Mouse (Mus musculus) heart, adult 2 months (tissue): ENCODE data around the gene Trim44. TPM values are rescaled to one million over a fixed set of nuclear protein-coding genes. Genes with fewer than 3 reads are reported as not detected.

Experiments
- DNase-seq, 2 experiments: peaks; one replicate each; pipeline ENCODE4 v3.0.0; 2021
- H3K27ac ChIP-seq: fragments of 200-600 bp; 2 replicates; pipeline ENCODE4 v1.8.1; 2022
- H3K27me3 ChIP-seq: fragments of 200-500 bp; 2 replicates; pipeline ENCODE4 v1.6.1; 2012; ENCODE audit warnings: mild to moderate bottlenecking, low read length, inconsistent platforms, mixed read lengths; ENCODE audit not compliant: control insufficient read depth, insufficient read depth
- H3K36me3 ChIP-seq: fragments of 200-500 bp; 2 replicates; pipeline ENCODE4 v1.6.1; 2012; ENCODE audit warnings: low read length, inconsistent platforms; ENCODE audit not compliant: control insufficient read depth, insufficient read depth
- H3K4me1 ChIP-seq: fragments of 200-500 bp; 2 replicates; pipeline ENCODE4 v1.6.1; 2011; ENCODE audit warnings: low read length; ENCODE audit not compliant: control insufficient read depth, insufficient read depth
- H3K4me3 ChIP-seq: fragments of 200-600 bp; 2 replicates; pipeline ENCODE4 v1.8.1; 2022
- H3K79me2 ChIP-seq: fragments of 200-500 bp; replicated peaks from 2 replicates; pipeline ENCODE4 v1.6.1; 2012; ENCODE audit warnings: mild to moderate bottlenecking, inconsistent platforms, low read length, moderate library complexity, mixed read lengths; ENCODE audit not compliant: control insufficient read depth, insufficient read depth
- H3K9ac ChIP-seq: fragments of 200-500 bp; 2 replicates; pipeline ENCODE4 v1.6.1; 2012; ENCODE audit warnings: low read depth, mild to moderate bottlenecking, control low read depth, inconsistent platforms, low read length, mixed read lengths
- CTCF ChIP-seq: fragments of 200-600 bp; IDR thresholded peaks from 2 replicates; pipeline ENCODE4 v1.8.1; 2022; ENCODE audit warnings: antibody characterized with exemption, mild to moderate bottlenecking, moderate library complexity
- EP300 ChIP-seq: fragments of 200-500 bp; IDR thresholded peaks from 2 replicates; pipeline ENCODE4 v1.6.1; 2011; ENCODE audit warnings: low read depth, low read length, control low read depth; ENCODE audit not compliant: insufficient read depth
- POLR2A ChIP-seq: fragments of 200-500 bp; IDR thresholded peaks from 2 replicates; pipeline ENCODE4 v1.6.1; 2011; ENCODE audit warnings: mild to moderate bottlenecking, low read depth, low read length, control low read depth; ENCODE audit not compliant: insufficient read depth
- WGBS: fragments of 180-500 bp; shearing (Covaris S2); methylation state at CpG from one replicate; pipeline ENCODE4 v1.1.7; 2018; 5-methylcytosine and 5-hydroxymethylcytosine counted together
- intact Hi-C: fragments of 180-260 bp; cut with DNase I; formaldehyde crosslinking; loops from one replicate; pipeline ENCODE4 v1.15.1; 2025
- polyA plus RNA-seq: library from polyadenylated mRNA; depleted of rRNA; stranded (reverse); fragments of >200 nt; gene quantifications from 2 replicates; pipeline ENCODE4 v1.2.3, GENCODE M21; 2012
- total RNA-seq, 2 experiments: library from RNA; stranded (reverse); gene quantifications; 2 replicates each; pipeline ENCODE4 v1.2.3; 2021

Trim44 gene
- total and polyA plus RNA-seq, 3 experiments: 13.0 to 28.8 (median 27.7) TPM

GRCm38 (mm10) chr2:102378928-102379327 is 28.7 kb downstream of the Trim44 start:
- intact Hi-C loops: loop anchor here (5.0 kb wide), 1 partner anchor 67 kb away; no protein-coding TSS in a partner anchor
- peaks cover 20% of the 10 kb centered on the region for H3K36me3 ChIP-seq
- H3K27ac ChIP-seq: peak overlapping the region; percentile 57

GRCm38 (mm10) chr2:102378381-102378780 is 29.2 kb downstream of the Trim44 start:
- H3K4me3 ChIP-seq: no peak overlapping the region
- TF ChIP-seq POLR2A (no peak), CTCF (no peak), EP300 (no peak)
- peaks cover 11% of the 10 kb centered on the region for H3K4me1 ChIP-seq
- no peak for DNase-seq
- H3K79me2 ChIP-seq: peaks cover 6% of the 10 kb centered on the region
- H3K9ac ChIP-seq: no peak overlapping the region
- 89% methylated on average over 1 of the region's 1 CpGs for WGBS
- peaks cover 17% of the 10 kb centered on the region for H3K36me3 ChIP-seq
- no peaks in the 10 kb centered on the region for H3K27me3 ChIP-seq
- H3K27ac ChIP-seq: peak overlapping the region; percentile 57
- intact Hi-C loops: loop anchor here (5.0 kb wide), 1 partner anchor 66 kb away; no protein-coding TSS in a partner anchor

More at GRCm38 (mm10) chr2:102378928-102379327, 28.7 kb downstream of the Trim44 start:
- WGBS: 25% methylated on average over 1 of the region's 1 CpGs
- no peak for DNase-seq
- no peak overlapping the region for H3K4me3 ChIP-seq
- no peak overlapping the region for H3K9ac ChIP-seq
- H3K27me3 ChIP-seq: no peaks in the 10 kb centered on the region
- peaks cover 6% of the 10 kb centered on the region for H3K79me2 ChIP-seq
- no peak for TF ChIP-seq EP300
- TF ChIP-seq POLR2A: no peak
- TF ChIP-seq CTCF: no peak
- peaks cover 12% of the 10 kb centered on the region; the same call in 1 of the 2 replicates for H3K4me1 ChIP-seq

- TF ChIP-seq EP300 (no peak), CTCF (no peak), POLR2A (no peak)
- H3K79me2 ChIP-seq: peaks cover 6% of the 10 kb centered on the region
These were observed 30.3 kb downstream of the Trim44 start for GRCm38 (mm10) chr2:102377370-102377769.

GRCm38 (mm10) chr2:102373406-102374105 is 34.1 kb downstream of the Trim44 start:
- Histone ChIP-seq H3K27me3 (no peaks in the 10 kb centered on the region), H3K4me1 (peaks cover 3% of the 10 kb centered on the region), H3K4me3 (no peak overlapping the region), H3K9ac (no peak overlapping the region), H3K27ac (no peak overlapping the region), H3K79me2 (peaks cover 3% of the 10 kb centered on the region; the same call in 1 of the 2 replicates), H3K36me3 (peaks cover 3% of the 10 kb centered on the region)
- no peak for TF ChIP-seq POLR2A
- TF ChIP-seq EP300: no peak
- TF ChIP-seq CTCF: no peak
- WGBS: 33% methylated on average over 3 of the region's 3 CpGs
- DNase-seq: no peak
- intact Hi-C loops: no loop called here

More at GRCm38 (mm10) chr2:102377370-102377769, 30.3 kb downstream of the Trim44 start:
- Histone ChIP-seq H3K9ac (no peak overlapping the region), H3K36me3 (peaks cover 18% of the 10 kb centered on the region), H3K27me3 (no peaks in the 10 kb centered on the region), H3K4me1 (peaks cover 7% of the 10 kb centered on the region), H3K27ac (no peak overlapping the region), H3K4me3 (no peak overlapping the region)
- intact Hi-C loops: loop anchor here (5.0 kb wide), 1 partner anchor 65 kb away; no protein-coding TSS in a partner anchor
- WGBS: 66% methylated on average over 2 of the region's 2 CpGs
- DNase-seq: peak in 1 of 2 experiments; percentile 18

- no peak overlapping the region for H3K27ac ChIP-seq
- intact Hi-C loops: no loop called here
- peaks cover 3% of the 10 kb centered on the region; the same call in 1 of the 2 replicates for H3K79me2 ChIP-seq
- peaks cover 3% of the 10 kb centered on the region for H3K36me3 ChIP-seq
- H3K4me3 ChIP-seq: no peak overlapping the region
- no peak overlapping the region for H3K9ac ChIP-seq
- no peaks in the 10 kb centered on the region for H3K27me3 ChIP-seq
- TF ChIP-seq CTCF: no peak
- no peak for TF ChIP-seq POLR2A
- TF ChIP-seq EP300: no peak
- H3K4me1 ChIP-seq: peaks cover 3% of the 10 kb centered on the region
- DNase-seq: no peak
These were observed 34.9 kb downstream of the Trim44 start for GRCm38 (mm10) chr2:102372690-102373089.

- H3K4me1 ChIP-seq: peaks cover 3% of the 10 kb centered on the region
- H3K27me3 ChIP-seq: no peaks in the 10 kb centered on the region
- no peaks in the 10 kb centered on the region for H3K79me2 ChIP-seq
- intact Hi-C loops: no loop called here
- TF ChIP-seq CTCF (no peak), EP300 (no peak), POLR2A (no peak)
- H3K9ac ChIP-seq: no peak overlapping the region
- H3K36me3 ChIP-seq: peaks cover 3% of the 10 kb centered on the region
- DNase-seq: no peak
- no peak overlapping the region for H3K27ac ChIP-seq
- H3K4me3 ChIP-seq: no peak overlapping the region
These were observed 36.3 kb downstream of the Trim44 start for GRCm38 (mm10) chr2:102371332-102371731.
